Mouse (Mus musculus) bone marrow, adult 2 months (tissue): Measurements from ENCODE around the gene Olfr552. TPM values are rescaled to one million over a fixed set of nuclear protein-coding genes. Genes with fewer than 3 reads are reported as not detected.

ENCODE experiments used
- H3K27ac ChIP-seq: fragments of 200-500 bp; 2 replicates; pipeline ENCODE4 v1.5.1; 2012; ENCODE audit warnings: low read depth, mild to moderate bottlenecking, control low read depth, inconsistent platforms, low read length; ENCODE audit not compliant: control insufficient read depth, poor library complexity, insufficient read depth
- H3K4me1 ChIP-seq: fragments of 200-500 bp; 2 replicates; pipeline ENCODE4 v1.6.1; 2011; ENCODE audit warnings: low read length; ENCODE audit not compliant: control insufficient read depth, insufficient read depth
- H3K4me3 ChIP-seq: fragments of 200-500 bp; replicated peaks from 2 replicates; pipeline ENCODE3; 2011; ENCODE audit warnings: mild to moderate bottlenecking, low read depth, low read length, control low read depth; ENCODE audit not compliant: control insufficient read depth
- CTCF ChIP-seq: fragments of 200-500 bp; IDR thresholded peaks from 2 replicates; pipeline ENCODE4 v1.5.1; 2011; ENCODE audit warnings: low read length, control low read depth; ENCODE audit not compliant: control insufficient read depth, insufficient read depth
- POLR2A ChIP-seq: fragments of 200-500 bp; IDR thresholded peaks from 2 replicates; pipeline ENCODE4 v1.6.1; 2011; ENCODE audit warnings: low read depth, mild to moderate bottlenecking, control low read depth, low read length, borderline replicate concordance; ENCODE audit not compliant: control insufficient read depth
- WGBS: fragments of 180-500 bp; shearing (Covaris S2); methylation state at CpG from one replicate; pipeline ENCODE4 v1.1.7; 2018; 5-methylcytosine and 5-hydroxymethylcytosine counted together
- polyA plus RNA-seq: library from polyadenylated mRNA; stranded (reverse); fragments of >200 nt; gene quantifications from 2 replicates; pipeline ENCODE4 v1.2.4, GENCODE M21; 2011; ENCODE audit warnings: low replicate concordance; ENCODE audit not compliant: missing spikeins, insufficient read depth, insufficient read length

The Olfr552 gene
- not detected in 2 replicates for polyA plus RNA-seq

GRCm38 (mm10) chr7:102597378-102598031, at the start of gene Olfr552:
Olfr552 (plus strand) TSS chr7:102597770.
- Histone ChIP-seq H3K4me1 (no peaks in the 10 kb centered on the region), H3K4me3 (no peak within 1 kb of the TSS), H3K27ac (no peak within 1 kb of the TSS)
- no peak for TF ChIP-seq CTCF
- no peak for TF ChIP-seq POLR2A
- 9% methylated on average over 1 of the region's 1 CpGs for WGBS

- TF ChIP-seq POLR2A (no peak), CTCF (no peak)
- WGBS = 82% methylated on average over 3 of the region's 3 CpGs
- no peaks in the 10 kb centered on the region; the same call in 1 of the 2 replicates for H3K4me1 ChIP-seq
- H3K4me3 ChIP-seq = no peak within 1 kb of the TSS
- no peak within 1 kb of the TSS for H3K27ac ChIP-seq
Measured at GRCm38 (mm10) chr7:102549570-102549969, 48.0 kb upstream of the Olfr552 start, which contains the start of gene Olfr549. Olfr549 (plus strand) TSS chr7:102549870.

GRCm38 (mm10) chr7:102553279-102553678, 44.3 kb upstream of the Olfr552 start:
- Histone ChIP-seq H3K4me1 (no peaks in the 10 kb centered on the region; the same call in 1 of the 2 replicates), H3K27ac (no peak overlapping the region), H3K4me3 (no peak overlapping the region)
- no peak for TF ChIP-seq CTCF
- no peak for TF ChIP-seq POLR2A
- WGBS = 33% methylated on average over 3 of the region's 3 CpGs

- peak within 1 kb of the TSS; percentile 88 for H3K4me3 ChIP-seq
- WGBS = 4% methylated on average over 10 of the region's 10 CpGs
- H3K4me1 ChIP-seq = no peaks in the 10 kb centered on the region; the same call in 1 of the 2 replicates
- no peak for TF ChIP-seq CTCF
- no peak for TF ChIP-seq POLR2A
- H3K27ac ChIP-seq = peak within 1 kb of the TSS; percentile 65
Measured at GRCm38 (mm10) chr7:102564999-102565997, 32.3 kb upstream of the Olfr552 start, which contains the start of gene Trim21. Trim21 (minus strand) TSS chr7:102565486.

- 68% methylated on average over 4 of the region's 4 CpGs for WGBS
- Histone ChIP-seq H3K27ac (no peak overlapping the region), H3K4me1 (no peaks in the 10 kb centered on the region; the same call in 1 of the 2 replicates), H3K4me3 (no peak overlapping the region)
- TF ChIP-seq CTCF = no peak
Measured at GRCm38 (mm10) chr7:102566219-102566618, 31.4 kb upstream of the Olfr552 start.

GRCm38 (mm10) chr7:102571142-102571541, 26.4 kb upstream of the Olfr552 start, which contains the start of gene Olfr550:
Olfr550 (plus strand) TSS chr7:102571442.
- no peak within 1 kb of the TSS for H3K27ac ChIP-seq
- H3K4me1 ChIP-seq = no peaks in the 10 kb centered on the region; the same call in 1 of the 2 replicates
- TF ChIP-seq POLR2A = no peak
- TF ChIP-seq CTCF = no peak
- no peak within 1 kb of the TSS for H3K4me3 ChIP-seq
- 88% methylated on average over 8 of the region's 8 CpGs for WGBS

GRCm38 (mm10) chr7:102573174-102573830, 24.3 kb upstream of the Olfr552 start:
- TF ChIP-seq POLR2A = no peak
- TF ChIP-seq CTCF = no peak
- Histone ChIP-seq H3K27ac (no peak overlapping the region), H3K4me3 (no peak overlapping the region), H3K4me1 (no peaks in the 10 kb centered on the region; the same call in 1 of the 2 replicates)
- WGBS = 73% methylated on average over 3 of the region's 3 CpGs
